Mouse (Mus musculus) urinary bladder, postnatal 25 days (tissue): Measurements from ENCODE around the gene Itpk1.

ENCODE experiments used
- DNase-seq: peaks from one replicate; pipeline ENCODE4 v3.0.0; 2022; ENCODE audit warnings: low spot score

Itpk1 gene

GRCm38 (mm10) chr12:102713153-102713865 lies 8.6 kb upstream of the Itpk1 start:
- DNase-seq, result no peak

GRCm38 (mm10) chr12:102710851-102711375 lies 6.2 kb upstream of the Itpk1 start:
- DNase-seq, result no peak

DNA sequence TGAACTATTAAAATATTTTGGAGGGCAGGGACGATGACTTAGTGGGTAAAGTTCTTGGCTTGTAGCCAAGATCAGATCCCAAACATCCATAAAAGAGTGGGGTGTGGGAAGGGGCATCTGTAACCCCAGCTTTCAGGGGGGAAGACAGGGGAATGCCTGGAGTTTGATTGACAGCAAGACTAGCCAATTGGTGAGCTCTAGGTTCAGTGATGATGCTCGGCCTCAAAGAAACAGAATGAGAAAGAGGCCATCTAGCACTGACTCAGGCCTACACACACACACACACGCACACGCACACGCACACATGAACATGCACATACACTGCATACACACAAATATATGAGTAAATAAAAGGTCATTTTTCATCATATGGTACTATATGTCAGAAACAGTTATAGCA lies 5.2 kb upstream of the Itpk1 start:
- DNase-seq, result no peak

GRCm38 (mm10) chr12:102708220-102708619 lies 3.5 kb upstream of the Itpk1 start:
- peak; percentile 36 for DNase-seq

DNA sequence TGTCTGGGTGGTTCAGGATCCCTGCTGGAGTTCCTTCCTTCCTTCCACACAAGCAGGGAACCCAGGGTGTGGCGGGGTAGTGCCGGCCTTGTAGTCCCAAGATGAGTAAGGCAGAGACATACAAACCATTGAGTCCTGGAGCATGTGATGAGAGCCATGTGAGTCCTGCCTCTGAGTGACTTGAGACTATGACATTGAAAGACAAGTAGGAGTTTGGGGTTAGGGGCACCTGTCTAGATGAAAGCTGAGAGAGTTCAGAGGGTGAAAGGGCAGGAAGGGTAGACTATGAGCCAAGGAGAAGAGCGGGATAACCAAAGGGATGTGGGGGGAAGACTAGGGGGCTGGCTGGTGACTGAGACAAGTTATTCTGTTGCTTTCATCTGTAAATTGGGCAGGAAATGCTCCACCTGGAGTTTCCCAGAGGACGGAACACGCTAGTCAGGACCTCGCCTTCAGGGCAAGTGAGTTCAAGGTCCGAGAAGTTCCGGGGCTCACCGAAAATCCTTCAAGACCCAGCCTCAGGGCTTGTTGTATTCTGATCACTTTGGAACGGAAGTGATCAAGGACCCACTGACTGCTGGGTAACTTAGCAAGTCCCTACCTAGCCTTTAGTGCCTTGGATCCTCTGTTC lies 2.2 kb upstream of the Itpk1 start:
- DNase-seq, result no peak

DNA sequence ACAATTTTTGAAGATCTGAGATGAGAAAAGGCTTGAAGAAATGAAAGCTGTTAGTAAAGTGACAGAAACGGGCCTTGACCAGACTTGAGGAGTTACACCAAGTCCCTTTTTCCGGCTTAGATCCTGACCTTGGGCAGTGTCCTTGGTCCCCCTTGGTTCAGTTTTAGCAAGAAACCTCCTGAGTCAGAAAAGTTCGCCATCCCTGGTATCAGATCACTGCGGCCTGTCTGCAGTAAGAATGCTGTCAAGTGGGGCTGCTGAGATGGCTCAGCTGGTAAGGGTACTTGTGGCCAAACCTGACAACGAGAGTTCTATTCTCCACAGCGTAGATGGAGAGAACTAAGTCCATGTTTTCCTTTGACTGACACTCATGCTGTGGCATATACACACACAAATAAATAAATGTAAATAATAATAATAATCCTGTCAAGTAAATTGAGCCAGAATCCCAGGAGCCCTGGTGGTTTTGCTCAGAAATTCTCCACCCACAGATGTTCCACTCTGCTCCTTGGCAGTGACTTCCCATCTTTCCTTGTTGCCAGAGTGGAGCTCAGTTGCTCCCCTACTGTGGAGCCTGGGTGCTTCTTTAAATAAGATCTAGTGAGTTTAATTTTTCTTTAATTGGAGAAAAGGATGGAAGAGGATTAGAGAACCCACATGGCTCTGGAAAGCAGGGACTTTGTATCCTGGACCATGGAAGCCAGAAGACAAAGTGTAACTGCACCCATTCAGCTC lies 1.3 kb upstream of the Itpk1 start:
- no peak for DNase-seq

GRCm38 (mm10) chr12:102705216-102705871 lies 614 bp upstream of the Itpk1 start:
- DNase-seq, result peak; percentile 91

GRCm38 (mm10) chr12:102703921-102704408 lies 765 bp downstream of the Itpk1 start:
- DNase-seq, result no peak

- DNase-seq, result no peak
Observed at GRCm38 (mm10) chr12:102703441-102703840, 1.3 kb downstream of the Itpk1 start.

DNA sequence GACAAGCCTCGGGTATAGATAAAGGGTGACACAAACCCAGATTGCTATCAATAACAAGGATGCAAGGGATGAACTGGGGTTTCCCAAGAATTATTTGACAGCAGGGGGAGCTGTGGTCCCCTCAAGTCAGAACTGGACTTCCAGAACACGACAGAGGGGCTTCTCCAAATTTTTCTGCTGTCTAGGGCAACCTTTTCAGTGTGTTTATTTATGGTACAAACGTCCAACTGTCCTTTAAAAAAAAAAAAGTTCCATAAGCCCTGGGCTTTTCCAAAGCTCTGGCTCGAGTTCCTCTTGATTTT lies 1.7 kb downstream of the Itpk1 start:
- DNase-seq, result no peak

DNA sequence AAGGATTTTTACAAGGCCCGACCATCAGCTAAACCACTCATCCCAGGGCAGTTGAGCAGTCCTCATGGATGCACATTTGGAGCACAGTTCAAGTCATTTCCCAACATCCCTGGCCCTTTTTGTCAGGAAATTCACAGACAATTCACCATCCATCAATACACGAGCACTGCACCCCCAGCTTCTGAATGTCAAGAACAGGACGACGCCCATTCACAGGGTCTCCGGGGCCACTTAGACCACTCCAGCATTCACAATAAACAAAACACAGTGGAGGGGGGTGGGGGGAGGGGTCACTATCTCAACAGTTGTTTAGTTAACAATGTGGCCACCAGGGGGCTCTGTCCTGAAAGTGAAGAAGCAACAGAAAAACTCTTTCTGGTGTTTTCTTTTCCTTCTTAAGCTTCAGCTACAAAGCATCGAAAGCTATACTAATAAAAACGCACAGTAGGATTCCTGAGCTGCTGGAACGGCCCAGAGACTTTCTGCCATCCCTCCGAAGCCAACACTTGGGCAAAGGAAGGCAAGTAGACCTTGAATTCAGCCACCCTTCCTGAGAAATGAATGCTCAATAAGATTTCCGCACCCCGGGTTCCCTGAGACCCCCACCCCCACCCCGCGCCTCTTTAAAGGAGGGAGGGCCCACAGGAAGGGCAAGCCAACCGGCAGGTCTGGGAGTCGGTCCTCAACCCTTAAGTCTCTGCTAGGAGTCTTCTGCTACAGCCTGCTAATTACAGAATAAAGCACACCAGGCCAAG lies 2.2 kb downstream of the Itpk1 start:
- peak; percentile 81 for DNase-seq

- DNase-seq, result no peak
Observed at GRCm38 (mm10) chr12:102701691-102702207, 3.0 kb downstream of the Itpk1 start.

DNA sequence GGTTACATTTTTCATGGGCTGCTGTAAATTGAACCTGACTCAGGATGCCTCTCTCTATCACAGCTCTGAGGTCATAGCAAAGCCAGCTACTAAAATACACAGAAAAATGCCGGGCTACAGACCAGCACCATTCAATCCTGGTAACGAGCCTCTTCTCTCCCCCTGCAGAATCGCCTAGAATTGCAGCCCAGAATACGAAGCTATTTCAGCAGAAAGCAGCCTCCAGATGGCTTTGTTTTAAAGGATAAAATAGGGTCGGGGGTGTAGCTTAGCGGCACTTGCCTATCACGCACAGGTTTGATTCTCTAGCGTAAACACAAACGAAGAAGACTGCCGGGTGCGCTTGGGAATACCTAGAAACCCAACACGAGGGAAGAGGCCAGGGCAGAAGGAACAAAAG lies 4.3 kb downstream of the Itpk1 start:
- no peak for DNase-seq

GRCm38 (mm10) chr12:102699156-102699555 lies 5.6 kb downstream of the Itpk1 start:
- no peak for DNase-seq

DNA sequence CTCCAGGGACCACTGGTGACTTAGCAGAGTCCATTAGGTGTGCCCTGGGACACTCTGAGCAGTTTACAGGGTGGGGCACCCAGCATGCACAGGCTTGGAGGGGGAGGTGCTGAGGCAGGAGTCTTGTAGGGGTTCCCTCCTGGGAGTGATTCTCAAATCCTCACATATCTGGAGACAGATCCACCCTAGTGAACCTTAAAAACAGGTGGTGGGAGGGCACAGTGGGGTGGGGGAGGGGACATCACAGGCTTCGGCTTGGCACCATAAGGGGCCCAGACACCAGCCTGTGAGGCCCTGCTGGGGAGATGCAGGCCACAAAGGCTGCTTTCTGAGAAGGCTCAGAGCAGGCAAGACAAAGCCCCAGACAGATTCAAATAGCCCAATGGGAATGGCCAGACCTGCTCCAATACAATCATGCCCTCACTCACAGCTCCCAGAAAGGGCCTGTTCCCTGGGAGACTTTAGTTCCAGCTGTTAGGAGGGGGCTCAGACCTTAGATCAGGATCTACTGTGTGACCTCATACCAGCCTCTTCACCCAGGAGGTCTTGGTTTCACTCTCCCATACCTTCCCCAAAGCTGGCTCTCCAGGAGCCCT lies 6.5 kb downstream of the Itpk1 start:
- no peak for DNase-seq

- no peak for DNase-seq
Observed at GRCm38 (mm10) chr12:102697381-102697780, 7.3 kb downstream of the Itpk1 start.

DNA sequence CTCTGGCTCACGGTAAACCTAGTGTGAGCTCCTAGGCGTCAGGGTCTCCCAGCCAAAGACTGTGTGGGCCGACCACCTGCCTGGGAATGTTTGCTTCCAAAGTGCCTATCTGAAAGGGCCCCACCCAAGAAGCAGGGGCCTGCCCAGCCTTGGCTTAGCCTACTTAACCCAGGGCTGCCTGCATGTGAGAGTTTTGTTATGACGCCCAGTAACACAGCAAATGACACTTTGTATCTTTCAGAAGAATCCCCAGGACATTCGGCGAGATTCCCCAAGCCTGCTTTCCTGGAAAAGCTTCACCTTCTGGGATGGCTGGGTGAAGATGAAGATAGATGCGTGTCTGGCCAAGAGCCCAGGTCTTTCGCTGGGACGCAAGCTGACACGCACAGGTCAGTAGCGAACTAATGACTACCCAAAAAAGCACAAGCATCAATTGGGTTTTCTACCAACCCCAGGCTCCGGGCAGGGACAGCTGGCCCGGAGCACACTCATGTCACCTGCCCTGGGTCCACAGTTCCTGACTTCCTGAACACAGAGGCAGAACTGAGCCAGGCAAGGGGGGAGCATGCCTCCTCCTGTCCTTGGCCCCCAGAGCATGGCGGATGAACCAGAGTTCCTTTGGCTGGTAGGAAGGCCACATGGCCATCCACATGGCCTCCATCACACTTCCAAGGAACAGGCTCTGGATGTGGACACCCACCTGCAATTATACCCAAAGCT lies 7.9 kb downstream of the Itpk1 start:
- no peak for DNase-seq

GRCm38 (mm10) chr12:102695369-102696239 lies 9.1 kb downstream of the Itpk1 start:
- DNase-seq, result no peak

GRCm38 (mm10) chr12:102691761-102692160 lies 13.0 kb downstream of the Itpk1 start:
- DNase-seq, result no peak
